Mouse (Mus musculus) hindbrain, embryonic 13.5 days (tissue): Measurements from ENCODE around the gene Rnf150. TPM values are rescaled to one million over a fixed set of nuclear protein-coding genes. Genes with fewer than 3 reads are reported as not detected.

ENCODE experiments used
- ATAC-seq: fragments of 200-750 bp; cut with Nextera tagmentation; 2 replicates; pipeline ENCODE4 v1.8.0; 2017; ENCODE audit warnings: moderate TSS enrichment; ENCODE audit not compliant: low FRiP score
- H3K27ac ChIP-seq: fragments of 300-500 bp; sonication (generic); 2 replicates; pipeline ENCODE4 v1.5.1; 2015; ENCODE audit warnings: inconsistent platforms, mild to moderate bottlenecking, moderate library complexity
- H3K27me3 ChIP-seq: fragments of 300-500 bp; sonication (generic); 2 replicates; pipeline ENCODE4 v1.6.1; 2015; ENCODE audit warnings: mild to moderate bottlenecking, inconsistent platforms
- H3K36me3 ChIP-seq: fragments of 300-500 bp; sonication (generic); 2 replicates; pipeline ENCODE4 v1.6.1; 2015; ENCODE audit warnings: mild to moderate bottlenecking, inconsistent platforms
- H3K4me1 ChIP-seq: fragments of 300-500 bp; sonication (generic); replicated peaks from 2 replicates; pipeline ENCODE4 v1.6.1; 2015; ENCODE audit warnings: inconsistent platforms
- H3K4me2 ChIP-seq: fragments of 300-500 bp; sonication (generic); 2 replicates; pipeline ENCODE4 v1.6.1; 2015; ENCODE audit warnings: inconsistent platforms, mild to moderate bottlenecking, moderate library complexity
- H3K4me3 ChIP-seq: fragments of 300-500 bp; sonication (generic); 2 replicates; pipeline ENCODE4 v1.5.1; 2015; ENCODE audit warnings: mild to moderate bottlenecking, inconsistent platforms
- H3K9ac ChIP-seq: fragments of 300-500 bp; sonication (generic); 2 replicates; pipeline ENCODE4 v1.6.1; 2015; ENCODE audit warnings: mild to moderate bottlenecking, inconsistent platforms
- H3K9me3 ChIP-seq: fragments of 300-500 bp; sonication (generic); 2 replicates; pipeline ENCODE4 v1.6.1; 2016; ENCODE audit warnings: inconsistent platforms
- WGBS: fragments of 180-500 bp; shearing (Covaris S2); methylation state at CpG from one replicate; pipeline ENCODE4 v1.1.7; 2015; 5-methylcytosine and 5-hydroxymethylcytosine counted together
- polyA plus RNA-seq: library from polyadenylated mRNA; unstranded; fragments of >200 nt; fragmentation: Nextera tagmentation; extraction: Ambion mirVana; gene quantifications from 2 replicates; pipeline ENCODE4 v1.2.1, GENCODE M21; 2015

Rnf150 gene
- polyA plus RNA-seq: 2.5 and 2.7 TPM in 2 replicates

DNA sequence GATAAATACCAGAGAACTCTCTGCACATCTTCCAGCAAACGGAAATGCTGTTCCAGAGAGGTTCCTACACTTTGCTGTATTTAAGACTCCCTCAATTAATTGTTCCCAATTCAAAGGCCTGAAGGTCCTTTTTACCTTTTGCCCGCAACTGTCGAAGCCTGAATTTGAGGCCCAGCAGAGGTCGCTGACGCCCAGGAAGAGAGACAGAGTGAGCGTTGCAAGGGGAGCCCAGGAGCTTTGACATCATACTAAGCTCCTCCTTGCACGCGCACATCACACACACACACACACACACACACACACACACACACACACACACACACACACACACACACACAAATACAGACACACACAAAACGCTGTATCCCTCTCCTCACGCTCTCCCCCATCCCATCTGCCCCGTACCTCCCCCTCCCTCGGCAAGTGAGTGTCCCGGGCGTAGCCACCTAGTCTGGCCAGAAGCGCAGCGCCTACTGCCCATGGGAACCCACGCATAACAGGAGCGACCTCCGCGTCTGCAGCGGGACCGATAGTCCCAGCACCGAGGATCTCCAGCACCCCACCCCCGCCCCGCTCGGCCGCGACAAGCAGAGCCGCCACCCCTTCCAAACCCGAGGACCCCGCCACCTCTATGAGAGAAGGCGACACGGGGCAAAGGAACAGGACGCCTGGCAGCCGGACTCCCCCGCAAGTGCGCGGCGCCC lies at the start of gene Rnf150:
TSS of gene Rnf150 (plus strand) at position 316 of the 704 bp plus-strand sequence.
- H3K9ac ChIP-seq: peak within 1 kb of the TSS; percentile 93
- H3K36me3 ChIP-seq: no peaks in the 10 kb centered on the region
- peak within 1 kb of the TSS; percentile 84 for H3K4me3 ChIP-seq
- peak within 1 kb of the TSS; percentile 89 for H3K4me2 ChIP-seq
- 0% methylated on average over 34 of the region's 39 CpGs for WGBS
- H3K27ac ChIP-seq: peak within 1 kb of the TSS; percentile 95
- no peaks in the 10 kb centered on the region for H3K27me3 ChIP-seq
- H3K4me1 ChIP-seq: peaks cover 28% of the 10 kb centered on the region
- H3K9me3 ChIP-seq: no peaks in the 10 kb centered on the region
- peak; percentile 89 for ATAC-seq

GRCm38 (mm10) chr8:82826135-82827046 lies 36.8 kb upstream of the Rnf150 start:
- no peak; the same call in 1 of the 2 replicates for ATAC-seq
- Histone ChIP-seq H3K9me3 (no peaks in the 10 kb centered on the region), H3K9ac (no peak overlapping the region), H3K4me1 (peaks cover 8% of the 10 kb centered on the region; the same call in 1 of the 2 replicates), H3K4me3 (no peak overlapping the region), H3K27me3 (no peaks in the 10 kb centered on the region), H3K27ac (no peak overlapping the region), H3K4me2 (no peak overlapping the region), H3K36me3 (no peaks in the 10 kb centered on the region)
- 61% methylated on average over 11 of the region's 11 CpGs for WGBS

DNA sequence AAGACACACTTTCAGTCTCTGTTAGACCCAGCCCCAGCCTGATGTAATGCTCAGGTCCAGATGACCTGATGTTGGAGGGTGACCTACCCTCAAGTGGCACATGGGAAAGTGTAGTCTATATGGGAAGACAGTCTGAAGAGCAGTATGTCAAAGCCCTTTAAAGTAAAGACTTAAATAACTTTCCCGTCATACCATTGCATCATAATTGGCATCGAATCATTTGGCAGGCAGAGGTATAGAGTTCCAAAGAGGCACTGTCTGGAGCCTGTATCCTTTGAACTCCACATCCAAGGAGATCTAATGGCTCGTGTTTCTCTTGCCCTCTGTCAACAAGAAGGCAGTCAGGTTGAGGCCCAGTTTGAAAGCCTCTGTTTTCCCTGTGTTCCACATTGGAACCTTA lies 22.7 kb upstream of the Rnf150 start:
- H3K36me3 ChIP-seq: no peaks in the 10 kb centered on the region
- no peaks in the 10 kb centered on the region for H3K4me1 ChIP-seq
- WGBS: 82% methylated on average over 3 of the region's 3 CpGs
- no peaks in the 10 kb centered on the region for H3K9me3 ChIP-seq
- no peak overlapping the region for H3K4me2 ChIP-seq
- H3K9ac ChIP-seq: no peak overlapping the region
- ATAC-seq: no peak
- H3K27me3 ChIP-seq: no peaks in the 10 kb centered on the region
- H3K4me3 ChIP-seq: no peak overlapping the region
- no peak overlapping the region for H3K27ac ChIP-seq

- H3K4me2 ChIP-seq: no peak overlapping the region
- H3K27me3 ChIP-seq: no peaks in the 10 kb centered on the region
- WGBS: 48% methylated on average over 1 of the region's 1 CpGs
- no peak overlapping the region for H3K4me3 ChIP-seq
- no peaks in the 10 kb centered on the region for H3K4me1 ChIP-seq
- H3K27ac ChIP-seq: no peak overlapping the region
- no peak overlapping the region for H3K9ac ChIP-seq
- no peak for ATAC-seq
- H3K36me3 ChIP-seq: no peaks in the 10 kb centered on the region
- no peaks in the 10 kb centered on the region for H3K9me3 ChIP-seq
These were observed 22.2 kb upstream of the Rnf150 start for GRCm38 (mm10) chr8:82840963-82841362.

DNA sequence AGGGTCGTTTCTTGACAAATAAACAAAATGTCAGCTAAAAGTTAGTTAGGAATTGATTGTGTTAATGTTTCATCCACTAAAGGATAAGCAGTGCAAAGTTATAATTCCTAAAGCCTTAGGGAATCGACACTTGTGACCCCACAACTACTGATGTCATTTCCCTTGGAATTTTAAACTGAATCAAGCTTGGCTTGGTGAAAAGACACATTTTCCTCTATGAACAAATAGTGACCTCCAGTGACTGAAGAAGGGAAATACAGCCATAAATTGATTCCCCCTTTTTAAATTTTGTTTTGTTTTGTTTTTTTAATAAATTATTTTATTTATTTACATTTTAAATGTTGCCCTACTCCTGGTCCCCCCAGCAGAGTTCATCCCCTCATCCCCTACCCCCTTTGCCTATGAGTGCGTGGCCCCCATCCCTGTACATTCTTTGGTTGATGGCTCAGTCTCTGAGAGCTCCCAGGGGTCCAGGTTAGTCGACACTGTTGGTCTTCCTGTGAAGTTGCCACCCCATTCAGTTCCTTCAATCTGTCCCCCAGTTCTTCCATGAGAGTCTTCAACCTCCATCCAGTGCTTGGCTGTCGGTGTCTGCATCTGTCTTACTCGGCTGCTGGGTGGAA lies 21.5 kb upstream of the Rnf150 start:
- Histone ChIP-seq H3K4me2 (no peak overlapping the region), H3K9ac (no peak overlapping the region), H3K4me1 (no peaks in the 10 kb centered on the region), H3K27ac (no peak overlapping the region), H3K4me3 (no peak overlapping the region), H3K36me3 (no peaks in the 10 kb centered on the region), H3K9me3 (no peaks in the 10 kb centered on the region), H3K27me3 (no peaks in the 10 kb centered on the region)
- ATAC-seq: no peak
- 65% methylated on average over 6 of the region's 6 CpGs for WGBS

GRCm38 (mm10) chr8:82843697-82844096 lies 19.5 kb upstream of the Rnf150 start:
- Histone ChIP-seq H3K9ac (no peak overlapping the region), H3K4me1 (no peaks in the 10 kb centered on the region), H3K27me3 (no peaks in the 10 kb centered on the region), H3K9me3 (no peaks in the 10 kb centered on the region), H3K4me3 (no peak overlapping the region), H3K4me2 (no peak overlapping the region), H3K36me3 (no peaks in the 10 kb centered on the region), H3K27ac (no peak overlapping the region)
- 35% methylated on average over 1 of the region's 1 CpGs for WGBS
- no peak for ATAC-seq

- no peak overlapping the region for H3K9ac ChIP-seq
- H3K4me1 ChIP-seq: no peaks in the 10 kb centered on the region
- no peaks in the 10 kb centered on the region for H3K36me3 ChIP-seq
- no peak overlapping the region for H3K4me3 ChIP-seq
- H3K27ac ChIP-seq: no peak overlapping the region
- WGBS: 48% methylated on average over 1 of the region's 1 CpGs
- no peak for ATAC-seq
- no peaks in the 10 kb centered on the region for H3K9me3 ChIP-seq
- no peak overlapping the region for H3K4me2 ChIP-seq
- H3K27me3 ChIP-seq: no peaks in the 10 kb centered on the region
These were observed 18.7 kb upstream of the Rnf150 start for GRCm38 (mm10) chr8:82844413-82844812.

- no peaks in the 10 kb centered on the region for H3K27me3 ChIP-seq
- WGBS: 85% methylated on average over 2 of the region's 2 CpGs
- no peak overlapping the region for H3K27ac ChIP-seq
- no peaks in the 10 kb centered on the region for H3K9me3 ChIP-seq
- H3K36me3 ChIP-seq: no peaks in the 10 kb centered on the region
- no peak for ATAC-seq
- H3K9ac ChIP-seq: no peak overlapping the region
- no peaks in the 10 kb centered on the region for H3K4me1 ChIP-seq
- H3K4me3 ChIP-seq: no peak overlapping the region
- no peak overlapping the region for H3K4me2 ChIP-seq
These were observed 17.1 kb upstream of the Rnf150 start for GRCm38 (mm10) chr8:82846098-82846497.

- Histone ChIP-seq H3K4me2 (no peak overlapping the region), H3K9ac (no peak overlapping the region), H3K4me1 (no peaks in the 10 kb centered on the region), H3K9me3 (no peaks in the 10 kb centered on the region), H3K27me3 (no peaks in the 10 kb centered on the region), H3K27ac (no peak overlapping the region), H3K4me3 (no peak overlapping the region), H3K36me3 (no peaks in the 10 kb centered on the region)
- WGBS: 75% methylated on average over 4 of the region's 4 CpGs
- no peak for ATAC-seq
These were observed 16.4 kb upstream of the Rnf150 start for GRCm38 (mm10) chr8:82846730-82847129.

- H3K27me3 ChIP-seq: no peaks in the 10 kb centered on the region
- no peak overlapping the region for H3K4me2 ChIP-seq
- no peaks in the 10 kb centered on the region for H3K36me3 ChIP-seq
- H3K9me3 ChIP-seq: no peaks in the 10 kb centered on the region
- ATAC-seq: no peak
- H3K9ac ChIP-seq: no peak overlapping the region
- WGBS: 75% methylated on average over 9 of the region's 9 CpGs
- no peaks in the 10 kb centered on the region for H3K4me1 ChIP-seq
- no peak overlapping the region for H3K4me3 ChIP-seq
- H3K27ac ChIP-seq: no peak overlapping the region
These were observed 4.4 kb upstream of the Rnf150 start for GRCm38 (mm10) chr8:82858541-82859342.

GRCm38 (mm10) chr8:82859343-82859620 lies 3.9 kb upstream of the Rnf150 start:
- 89% methylated on average over 2 of the region's 2 CpGs for WGBS
- no peak for ATAC-seq
- Histone ChIP-seq H3K9me3 (no peaks in the 10 kb centered on the region), H3K36me3 (no peaks in the 10 kb centered on the region), H3K27ac (no peak overlapping the region), H3K9ac (no peak overlapping the region), H3K4me1 (no peaks in the 10 kb centered on the region), H3K4me2 (no peak overlapping the region), H3K4me3 (no peak overlapping the region), H3K27me3 (no peaks in the 10 kb centered on the region)
